Mouse (Mus musculus): Measurements from ENCODE around the gene Spock3.
"Not testable (repeated sequence)": the region's sequence is repeated elsewhere in the genome, so short reads cannot be mapped to it uniquely, and the experiment has no call there.

Gene Spock3

GRCm38 (mm10) chr8:62950709-62951108 lies at the start of gene Spock3:
Gene Spock3, plus strand, starts transcription at chr8:62951009.
- DNase-seq (ENCODE audit: low spot score in 2 of 2): no peak

GRCm38 (mm10) chr8:62951173-62952134 lies 645 bp downstream of the Spock3 start:
- no peak for DNase-seq (ENCODE audit: low spot score in 2 of 2)

GRCm38 (mm10) chr8:62952481-62952880 lies 1.7 kb downstream of the Spock3 start:
- DNase-seq (ENCODE audit: low spot score in 2 of 2): no peak

- DNase-seq (ENCODE audit: low spot score in 2 of 2): no peak
These were observed 11.8 kb downstream of the Spock3 start for GRCm38 (mm10) chr8:62962608-62963007.

- no peak for DNase-seq (ENCODE audit: low spot score in 2 of 2)
These were observed 19.1 kb downstream of the Spock3 start for GRCm38 (mm10) chr8:62969802-62970372.

- no peak for DNase-seq (ENCODE audit: low spot score in 2 of 2)
These were observed 138.2 kb downstream of the Spock3 start for GRCm38 (mm10) chr8:63088984-63089383.

- no peak for DNase-seq (ENCODE audit: low spot score in 2 of 2)
These were observed 147.4 kb downstream of the Spock3 start for GRCm38 (mm10) chr8:63098200-63098599.

GRCm38 (mm10) chr8:63109761-63110160 lies 159.0 kb downstream of the Spock3 start:
- DNase-seq (ENCODE audit: low spot score in 2 of 2): no peak

GRCm38 (mm10) chr8:63112919-63113318 lies 162.1 kb downstream of the Spock3 start:
- no peak for DNase-seq (ENCODE audit: low spot score in 2 of 2)

GRCm38 (mm10) chr8:63120508-63120907 lies 169.7 kb downstream of the Spock3 start:
- no peak for DNase-seq (ENCODE audit: low spot score in 2 of 2)

- DNase-seq (ENCODE audit: low spot score in 2 of 2): no peak
These were observed 184.6 kb downstream of the Spock3 start for GRCm38 (mm10) chr8:63135406-63135805.

GRCm38 (mm10) chr8:63163861-63164260 lies 213.1 kb downstream of the Spock3 start:
- not testable (repeated sequence) for DNase-seq (ENCODE audit: low spot score in 2 of 2)

- no peak for DNase-seq (ENCODE audit: low spot score in 2 of 2)
These were observed 214.5 kb downstream of the Spock3 start for GRCm38 (mm10) chr8:63165326-63165725.

GRCm38 (mm10) chr8:63169956-63170355 lies 219.1 kb downstream of the Spock3 start:
- no peak for DNase-seq (ENCODE audit: low spot score in 2 of 2)

GRCm38 (mm10) chr8:63181272-63181671 lies 230.5 kb downstream of the Spock3 start:
- DNase-seq (ENCODE audit: low spot score in 2 of 2): no peak

- no peak for DNase-seq (ENCODE audit: low spot score in 2 of 2)
These were observed 308.1 kb downstream of the Spock3 start for GRCm38 (mm10) chr8:63258812-63259385.

GRCm38 (mm10) chr8:63262516-63262915 lies 311.7 kb downstream of the Spock3 start:
- no peak for DNase-seq (ENCODE audit: low spot score in 2 of 2)

GRCm38 (mm10) chr8:63335366-63335765 lies 384.6 kb downstream of the Spock3 start:
- no peak for DNase-seq (ENCODE audit: low spot score in 2 of 2)

GRCm38 (mm10) chr8:63368580-63368979 lies 417.8 kb downstream of the Spock3 start:
- no peak for DNase-seq (ENCODE audit: low spot score in 2 of 2)

- DNase-seq (ENCODE audit: low spot score in 2 of 2): no peak
These were observed 446.9 kb downstream of the Spock3 start for GRCm38 (mm10) chr8:63397659-63398058.
